Mouse (Mus musculus) CH12.LX (cell line): ENCODE measurements around the gene Pusl1.

Experiments
- CTCF ChIP-seq, 2 experiments: IDR thresholded peaks in 1 of 2; conservative IDR thresholded peaks in 1 of 2; 2 replicates each; pipeline ENCODE4 v1.5.1; 2011 to 2012; ENCODE audit warnings: low read depth in 2 of 2, low read length in 2 of 2, improper control_type of control experiment in 1 of 2, inconsistent platforms in 1 of 2, mild to moderate bottlenecking in 1 of 2, moderate library complexity in 1 of 2
- GABPA ChIP-seq: IDR thresholded peaks from 2 replicates; pipeline ENCODE4 v1.6.1; 2012; ENCODE audit warnings: low read depth, low read length, improper control_type of control experiment, inconsistent platforms; ENCODE audit not compliant: insufficient replicate concordance
- JUN ChIP-seq: IDR thresholded peaks from 2 replicates; pipeline ENCODE4 v1.6.1; 2011; ENCODE audit warnings: low read depth, mild to moderate bottlenecking, low read length, improper control_type of control experiment, moderate library complexity; ENCODE audit not compliant: insufficient read depth
- NELFE ChIP-seq: IDR thresholded peaks from 2 replicates; pipeline ENCODE4 v1.6.1; 2011; ENCODE audit warnings: low read depth, low read length, improper control_type of control experiment
- POLR2A ChIP-seq: IDR thresholded peaks from 2 replicates; pipeline ENCODE4 v1.6.1; 2011; ENCODE audit warnings: low read depth, mild to moderate bottlenecking, improper control_type of control experiment, low read length
- SIN3A ChIP-seq: IDR thresholded peaks from 2 replicates; pipeline ENCODE4 v1.6.1; 2012; ENCODE audit warnings: low read length, improper control_type of control experiment, inconsistent platforms
- USF1 ChIP-seq: IDR thresholded peaks from 2 replicates; pipeline ENCODE4 v1.6.1; 2014; ENCODE audit warnings: low read depth, mild to moderate bottlenecking, inconsistent platforms, low read length, improper control_type of control experiment

DNA sequence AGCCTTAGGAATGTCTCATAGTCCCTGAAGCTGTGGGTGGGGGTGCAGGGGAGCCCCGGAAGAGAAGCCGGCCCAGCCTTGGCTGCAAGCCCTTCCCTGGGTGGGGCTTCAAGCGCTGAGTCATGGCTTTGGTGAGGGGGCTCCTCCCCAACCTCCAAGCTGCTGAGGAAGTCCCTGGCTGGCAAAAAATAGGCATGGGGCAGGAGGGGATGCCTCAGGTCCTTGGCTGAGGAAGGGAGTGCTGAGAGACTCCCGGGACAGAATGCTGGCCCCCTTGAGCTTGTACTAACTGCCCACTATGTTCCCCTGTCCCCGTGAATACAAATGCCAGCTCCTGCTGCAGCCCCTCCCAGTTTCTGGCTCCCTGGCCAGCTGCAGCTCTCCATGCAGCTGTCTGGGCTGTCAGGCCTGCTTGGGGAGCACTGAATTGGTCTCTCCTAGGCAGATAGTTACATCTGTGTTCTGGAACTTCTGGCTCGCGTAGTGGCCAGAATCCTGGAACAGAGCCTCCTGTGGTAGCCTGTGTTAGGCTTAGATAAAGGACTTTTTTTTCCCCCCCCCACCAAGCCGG, 2.8 kb upstream of the Pusl1 start:
- TF ChIP-seq CTCF (conservative IDR thresholded peaks at IDR 0.05 in 1 of 2, IDR thresholded peaks at IDR 0.05 in 1 of 2; ENCODE audit: low read depth in 2 of 2, low read length in 2 of 2) (no peak), SIN3A (no peak), POLR2A (no peak), JUN (no peak), USF1 (no peak), GABPA (no peak), NELFE (no peak)
